Mouse (Mus musculus) CH12F3 (cell line): ENCODE results near the gene Qtrt1.
"Not testable (repeated sequence)": the region's sequence is repeated elsewhere in the genome, so short reads cannot be mapped to it uniquely, and the experiment has no call there.

Experiments used
- in situ Hi-C: fragments of 300-500 bp; cut with MboI; formaldehyde crosslinking; loops from 2 replicates; pipeline ENCODE4 v1.14.3; 2020; ENCODE audit warnings: low sequenced_read_pairs

Qtrt1 gene

DNA sequence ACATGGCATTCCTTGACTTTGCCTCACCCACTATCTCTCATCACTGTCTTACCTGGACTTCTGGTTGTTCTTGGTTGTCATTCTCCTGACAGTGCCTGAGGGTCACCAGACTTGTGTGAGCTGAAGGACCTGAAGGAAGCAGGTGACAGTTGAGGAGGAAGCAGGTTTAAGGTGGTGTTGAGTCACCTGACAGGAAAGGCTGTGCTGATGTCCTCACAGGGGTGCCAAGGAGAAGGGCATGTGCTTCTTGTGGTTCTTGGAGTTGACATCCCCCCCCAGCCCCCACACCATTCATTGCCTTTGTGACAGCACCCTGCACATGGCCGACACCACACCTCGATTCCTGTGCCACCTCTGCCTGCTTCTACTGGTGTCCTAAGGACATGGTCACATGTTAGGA is 36.1 kb downstream of the Qtrt1 start:
- in situ Hi-C loops: no loop called here

DNA sequence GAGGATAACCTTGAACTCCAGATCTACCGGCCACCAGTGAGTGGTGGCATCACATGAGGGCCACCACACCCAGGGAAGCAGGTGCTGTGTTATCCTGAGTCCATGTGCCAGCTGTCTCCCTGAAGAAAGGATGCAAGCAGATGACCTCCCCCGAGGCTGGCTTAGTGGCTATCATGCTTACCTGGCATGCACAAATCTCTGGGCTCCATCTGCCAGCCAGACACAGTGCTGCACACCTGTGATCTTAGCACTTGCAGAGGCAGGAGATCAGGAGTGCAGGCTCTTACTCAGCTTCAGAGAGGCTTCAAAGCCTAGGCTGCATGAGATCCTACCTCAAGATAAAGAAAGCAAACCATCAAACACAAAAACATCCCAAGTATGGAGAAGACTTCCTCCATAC is 38.1 kb downstream of the Qtrt1 start:
- in situ Hi-C loops: no loop called here

DNA sequence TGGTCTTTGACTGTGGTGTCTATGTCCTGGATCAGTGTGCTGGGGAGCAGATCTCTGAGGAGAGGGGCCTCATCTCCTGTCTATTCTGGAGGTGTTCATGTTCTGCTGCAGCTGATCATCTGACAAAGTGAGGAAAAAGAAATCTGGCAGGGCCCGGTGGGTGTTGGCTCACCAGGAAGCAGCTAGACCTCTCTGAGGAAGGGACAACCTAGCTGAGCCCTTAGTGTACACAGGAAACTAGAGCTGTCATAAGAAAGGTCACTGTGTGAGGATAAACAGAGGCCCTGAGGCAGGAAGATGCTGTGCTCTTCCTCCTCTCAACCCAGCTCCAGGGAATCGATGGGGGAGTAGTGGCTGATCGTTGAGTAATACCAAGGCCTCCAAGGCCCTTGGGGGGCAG is 38.6 kb downstream of the Qtrt1 start:
- in situ Hi-C loops: no loop called here

- in situ Hi-C loops: no loop called here
Measured at GRCm38 (mm10) chr9:21451391-21451790, 39.8 kb downstream of the Qtrt1 start.

DNA sequence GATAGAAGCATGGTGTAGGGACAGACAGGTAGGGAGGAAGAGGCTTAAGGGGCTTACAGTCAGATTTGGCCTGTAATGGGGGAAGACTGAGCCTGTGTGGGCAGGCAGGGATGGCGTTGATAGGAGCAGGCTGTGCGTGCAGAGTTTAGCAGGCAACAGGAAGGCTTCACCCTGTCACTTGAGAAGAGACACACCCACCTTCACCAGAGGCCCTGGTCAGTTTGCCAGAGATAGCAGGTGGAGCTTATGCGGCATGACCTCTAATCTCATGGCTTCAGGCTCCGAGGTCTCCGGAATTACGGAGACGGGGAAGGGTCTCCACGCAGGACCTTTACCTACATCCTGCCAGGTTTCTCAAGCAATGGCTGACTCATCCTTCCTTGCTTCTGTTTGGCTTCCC is 40.2 kb downstream of the Qtrt1 start:
- in situ Hi-C loops: no loop called here

DNA sequence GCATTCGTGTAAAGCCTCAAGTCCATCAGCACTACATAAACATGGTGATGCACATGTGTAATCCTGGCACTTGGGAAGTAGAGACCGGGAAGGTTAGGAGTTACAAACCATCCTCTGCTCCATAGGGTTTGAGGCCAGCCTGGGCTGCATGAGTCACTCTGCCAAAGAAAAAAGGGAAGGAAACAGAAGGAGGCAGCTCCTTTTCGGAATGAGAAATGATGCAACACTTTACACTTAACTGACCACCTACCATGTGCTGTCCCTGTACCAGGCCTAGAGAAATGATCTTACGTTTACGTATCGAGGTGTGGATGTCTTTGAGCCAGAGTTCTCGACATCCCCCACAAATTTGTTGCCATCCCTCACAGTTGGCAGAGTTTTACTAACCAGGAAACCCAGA is 41.4 kb downstream of the Qtrt1 start:
- in situ Hi-C loops: no loop called here

GRCm38 (mm10) chr9:21453459-21453858 is 41.8 kb downstream of the Qtrt1 start:
- in situ Hi-C loops: no loop called here

GRCm38 (mm10) chr9:21454556-21454955 is 42.9 kb downstream of the Qtrt1 start:
- in situ Hi-C loops: no loop called here

DNA sequence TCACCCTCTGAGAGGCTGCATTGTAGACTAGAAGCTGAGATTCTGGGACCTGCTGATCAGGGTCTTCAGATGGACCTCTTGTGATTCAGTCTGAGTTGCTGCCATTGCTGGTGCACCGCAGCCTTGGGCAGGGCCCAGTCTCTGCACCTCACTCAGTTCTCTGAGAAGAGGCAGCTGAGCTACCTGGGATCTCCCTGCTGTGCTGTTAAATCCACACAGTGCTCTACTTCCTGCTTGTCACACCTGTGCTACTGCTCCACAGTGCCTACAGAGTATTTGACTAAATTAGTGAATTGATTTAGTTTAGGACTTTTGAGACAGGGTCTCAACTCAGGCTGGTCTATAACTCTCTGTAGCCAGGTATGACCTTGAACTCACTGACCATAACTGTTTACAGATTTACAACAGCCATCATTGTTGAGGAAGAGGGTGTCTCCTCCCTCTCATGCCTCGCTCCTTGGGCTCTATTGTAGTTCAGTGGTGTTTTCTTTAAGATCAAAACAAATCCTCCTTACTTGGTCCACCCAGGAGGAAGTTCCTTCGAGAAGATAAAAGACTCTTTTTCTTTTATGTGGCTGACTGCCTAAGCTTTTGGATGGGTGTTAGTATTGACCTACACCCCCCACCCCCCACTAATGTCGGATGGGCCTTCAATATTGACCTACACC is 43.6 kb downstream of the Qtrt1 start:
- in situ Hi-C loops: no loop called here

GRCm38 (mm10) chr9:21456246-21456929 is 44.8 kb downstream of the Qtrt1 start:
- in situ Hi-C loops: no loop called here

DNA sequence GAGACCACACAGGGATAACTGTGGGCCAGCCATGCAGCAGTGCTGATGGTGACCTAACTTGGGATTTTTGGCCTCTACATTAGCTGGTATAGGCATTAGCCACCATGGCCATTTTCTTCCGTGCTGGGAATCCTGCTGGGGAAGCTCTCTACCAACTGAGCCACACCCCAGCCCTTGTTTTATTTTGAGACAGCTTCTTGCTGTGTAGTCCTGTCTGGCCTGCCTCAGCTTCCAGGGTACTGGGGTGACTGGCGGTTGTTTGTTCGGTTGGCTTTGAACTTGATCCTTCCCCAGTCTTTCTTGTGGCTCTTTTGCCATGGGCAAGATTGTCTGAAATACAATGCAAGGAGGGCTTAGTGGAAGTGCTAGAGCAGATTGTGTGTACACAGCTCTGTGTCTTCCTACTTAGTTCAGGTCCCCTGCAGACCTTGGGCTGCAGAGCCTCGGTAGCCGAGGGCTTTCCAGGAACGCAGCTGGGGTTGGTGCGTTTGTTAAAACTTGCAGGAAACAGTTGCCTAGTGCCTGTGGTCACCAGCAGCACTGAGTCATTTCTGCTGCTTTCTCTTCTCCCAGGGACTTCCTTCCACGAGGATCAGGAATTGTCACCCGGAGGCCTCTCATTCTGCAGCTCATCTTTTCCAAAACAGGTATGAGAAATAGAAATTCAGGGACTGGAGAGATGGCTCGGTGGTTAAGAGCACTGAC is 45.4 kb downstream of the Qtrt1 start:
- in situ Hi-C loops: no loop called here

DNA sequence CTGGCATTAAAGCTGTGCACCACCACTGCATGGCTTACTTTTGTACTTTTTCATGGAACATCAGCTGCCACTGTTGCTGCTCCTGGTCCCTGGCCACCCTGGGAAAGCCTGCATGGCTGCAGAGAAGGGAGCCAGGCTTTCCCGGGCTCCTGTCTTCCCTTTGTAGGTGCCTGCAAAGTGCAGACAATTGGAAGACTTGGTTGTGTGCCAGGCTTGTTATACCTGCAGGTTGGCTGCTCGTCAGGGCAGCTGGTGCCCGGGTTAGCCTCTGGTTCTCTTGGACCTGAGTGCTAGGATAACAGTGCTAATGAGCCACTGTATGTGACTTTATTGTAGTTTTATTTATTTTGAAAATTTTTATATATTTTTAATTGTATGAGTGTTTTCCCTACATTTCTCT is 47.2 kb downstream of the Qtrt1 start:
- in situ Hi-C loops: no loop called here

- in situ Hi-C loops: no loop called here
Measured at GRCm38 (mm10) chr9:21460400-21460940, 48.8 kb downstream of the Qtrt1 start.

DNA sequence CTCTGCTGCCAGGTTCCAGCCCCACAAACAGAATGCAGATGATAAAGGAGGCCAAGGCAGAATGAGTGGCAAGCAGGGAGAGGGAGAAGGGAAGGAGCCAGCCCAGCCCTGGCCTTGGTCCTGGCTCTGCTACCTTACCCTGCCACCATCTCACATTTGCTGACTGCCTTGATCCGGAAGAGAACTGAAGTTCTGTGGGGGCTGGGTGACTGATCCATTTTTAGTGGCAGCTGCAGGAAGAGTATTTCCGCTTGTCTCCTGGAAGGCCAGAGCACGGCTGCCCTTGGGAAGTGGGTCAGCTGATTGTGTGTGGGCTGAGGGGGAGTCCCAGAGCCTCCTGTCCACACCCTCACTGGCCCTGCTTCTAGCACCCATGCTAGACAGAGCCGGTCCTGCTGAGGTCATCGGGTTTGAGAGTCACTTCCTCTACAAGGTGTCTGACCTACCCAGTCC is 51.5 kb downstream of the Qtrt1 start:
- in situ Hi-C loops: no loop called here

GRCm38 (mm10) chr9:21463766-21464564 is 52.3 kb downstream of the Qtrt1 start:
- in situ Hi-C loops: no loop called here

- in situ Hi-C loops: not testable (repeated sequence)
Measured at GRCm38 (mm10) chr9:21464565-21464928, 52.9 kb downstream of the Qtrt1 start.

GRCm38 (mm10) chr9:21469032-21470024 is 57.7 kb downstream of the Qtrt1 start:
- in situ Hi-C loops: no loop called here
